Mouse (Mus musculus) adrenal gland, adult (tissue): ENCODE measurements at regions not wholly inside any gene's neighbourhood (a gene's known extent, or its start where the extent isn't known, plus 50 kb on each side); places are given as distances from the start of the nearest gene placed in this dataset.

ENCODE experiments used
- DNase-seq, 2 experiments: peaks; one replicate each; pipeline ENCODE4 v3.0.0; 2022 to 2023; ENCODE audit warnings: low spot score in 1 of 2; ENCODE audit not compliant: inconsistent age in 2 of 2

DNA sequence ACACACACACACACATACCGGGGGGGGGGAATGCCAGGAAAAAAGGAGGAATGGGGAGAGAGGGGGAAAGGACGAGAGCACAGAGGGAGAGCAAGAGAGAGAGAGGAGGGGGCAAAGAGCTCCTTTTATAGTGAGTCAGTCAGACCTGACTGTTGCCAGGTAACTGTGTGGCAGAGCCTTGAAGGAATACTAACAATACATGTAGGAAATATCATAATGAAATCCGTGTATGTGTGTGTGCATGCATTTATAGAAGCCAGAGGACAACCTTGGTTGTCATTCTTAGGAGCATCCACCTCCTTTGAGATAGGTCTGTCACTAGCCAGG lies 127.6 kb upstream of the Med14 start:
- no peak for DNase-seq

DNA sequence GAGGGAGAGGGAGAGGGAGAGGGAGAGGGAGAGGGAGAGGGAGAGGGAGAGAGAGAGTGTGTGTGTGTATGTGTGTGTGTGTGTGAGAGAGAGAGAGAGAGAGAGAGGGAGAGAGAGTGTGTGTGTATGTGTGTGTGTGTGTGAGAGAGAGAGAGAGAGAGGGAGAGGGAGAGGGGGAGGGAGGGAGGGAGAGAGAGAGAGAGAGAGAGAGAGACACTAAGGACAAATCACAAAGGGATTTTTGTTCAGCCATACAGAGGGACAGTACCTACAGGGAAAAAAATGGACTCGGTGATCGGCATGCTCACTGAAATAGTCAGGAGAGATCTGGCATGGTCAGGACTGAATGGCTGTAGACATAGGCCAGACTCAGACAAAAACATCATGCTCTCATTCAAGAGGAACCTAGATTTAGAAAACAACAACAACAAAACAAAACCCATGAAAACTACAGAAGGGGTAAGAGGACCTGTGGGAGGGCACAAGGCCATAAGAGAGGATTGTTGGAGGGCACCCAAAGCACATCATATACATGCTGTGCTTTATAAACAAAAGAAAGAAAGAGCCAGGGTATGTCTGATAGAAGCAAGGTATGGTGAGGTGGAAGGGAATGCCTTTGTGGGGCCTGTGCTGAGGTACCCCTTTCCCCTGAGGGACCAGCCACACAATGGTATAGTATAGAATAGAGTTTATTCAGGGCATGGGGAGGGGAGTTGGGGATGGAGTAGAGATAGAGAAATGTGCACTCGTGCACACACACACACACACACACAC lies 127.0 kb upstream of the Med14 start:
- no peak for DNase-seq

DNA sequence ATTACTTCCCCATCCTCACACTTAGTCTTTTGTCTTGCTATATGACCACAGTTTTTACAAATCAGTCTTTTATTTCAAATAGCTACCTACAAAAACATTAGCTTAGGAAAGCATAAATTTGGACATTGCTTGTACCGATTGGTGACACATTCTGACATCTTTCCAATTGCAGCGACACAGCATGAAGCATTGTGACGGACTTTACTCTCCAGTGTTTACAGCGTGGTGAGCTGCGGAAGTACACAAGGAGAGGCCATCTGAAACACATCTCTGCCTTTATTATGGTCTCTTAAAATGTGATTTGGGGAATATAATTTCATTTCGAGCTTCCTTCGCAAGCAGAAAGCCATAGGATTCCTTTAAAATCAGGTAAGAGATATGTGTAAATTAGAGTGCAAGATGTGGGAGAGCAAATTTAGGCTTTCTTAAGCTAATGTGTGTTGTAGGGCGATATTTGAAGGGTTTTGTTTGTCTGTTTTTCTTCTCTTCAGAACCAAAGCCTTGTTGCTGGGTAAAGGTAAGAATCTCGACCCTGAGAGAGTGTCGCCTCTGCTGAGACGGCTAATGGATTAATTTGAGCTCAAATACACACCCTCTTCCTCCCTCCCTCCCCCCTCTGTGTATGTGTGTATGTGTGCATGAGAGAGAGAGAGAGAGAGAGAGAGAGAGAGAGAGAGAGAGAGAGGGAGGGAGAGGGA lies 126.3 kb upstream of the Med14 start:
- DNase-seq: no peak

DNA sequence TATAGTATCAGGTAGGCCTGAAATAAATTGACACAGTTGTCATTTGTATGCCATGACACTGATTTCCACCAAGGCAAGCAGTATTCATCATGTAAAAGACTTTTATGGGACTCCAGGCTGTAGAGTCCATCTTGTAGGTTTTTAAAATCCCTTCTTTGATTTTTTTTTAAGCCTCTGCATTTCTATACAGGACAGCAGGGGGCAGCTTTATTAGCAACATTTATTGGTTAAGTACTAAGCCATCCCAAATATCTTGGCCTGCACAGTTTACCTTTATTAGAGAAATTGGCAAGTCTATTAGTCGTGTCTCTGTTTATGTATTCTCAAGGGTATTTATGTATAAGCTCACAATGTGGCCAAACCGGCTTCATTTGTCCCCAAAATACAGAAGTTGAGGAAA lies 125.6 kb upstream of the Med14 start:
- no peak for DNase-seq

DNA sequence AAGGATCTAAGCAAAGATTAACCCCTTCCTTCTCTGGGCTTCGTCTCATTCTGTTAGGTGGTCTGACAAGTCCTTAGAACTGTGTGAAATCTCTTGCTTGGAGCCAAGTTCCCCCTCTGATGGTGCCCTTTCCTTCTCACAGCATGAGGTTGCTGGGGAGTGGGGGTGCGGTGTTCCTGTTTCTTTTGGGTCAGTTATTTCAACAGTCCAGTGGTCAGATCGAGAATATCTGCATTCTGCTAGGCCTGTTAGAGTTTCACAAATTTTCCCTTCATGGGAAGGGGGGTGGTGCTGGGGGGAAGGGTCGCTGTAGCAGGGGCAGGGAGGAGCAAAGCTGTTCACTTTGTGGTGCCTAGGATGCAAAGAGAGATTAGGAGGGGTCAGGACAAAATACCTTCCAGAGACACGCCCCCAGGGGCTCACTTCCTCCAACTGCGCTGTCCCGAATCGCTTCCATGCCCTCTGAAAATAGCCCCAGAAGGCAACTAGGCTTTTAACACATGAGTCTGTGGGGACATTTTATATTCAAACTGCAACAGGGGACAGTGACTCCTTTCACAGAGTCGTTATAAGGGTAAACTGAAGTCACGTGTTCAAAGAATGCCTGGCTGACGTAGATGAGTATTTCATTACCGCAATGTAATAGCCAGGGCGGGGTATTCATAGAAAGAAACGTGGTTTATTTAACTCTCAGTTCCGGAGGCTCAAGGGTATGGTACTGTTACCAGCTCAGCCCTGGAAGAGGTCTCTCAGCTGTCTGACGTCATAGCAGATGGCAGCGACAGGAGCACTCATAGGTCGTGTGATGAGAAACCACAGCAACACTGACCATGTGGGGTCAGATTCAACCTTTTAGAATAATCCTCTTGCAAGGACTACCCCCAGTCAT lies 124.5 kb upstream of the Med14 start:
- peak; percentile 8 to 21 for DNase-seq

DNA sequence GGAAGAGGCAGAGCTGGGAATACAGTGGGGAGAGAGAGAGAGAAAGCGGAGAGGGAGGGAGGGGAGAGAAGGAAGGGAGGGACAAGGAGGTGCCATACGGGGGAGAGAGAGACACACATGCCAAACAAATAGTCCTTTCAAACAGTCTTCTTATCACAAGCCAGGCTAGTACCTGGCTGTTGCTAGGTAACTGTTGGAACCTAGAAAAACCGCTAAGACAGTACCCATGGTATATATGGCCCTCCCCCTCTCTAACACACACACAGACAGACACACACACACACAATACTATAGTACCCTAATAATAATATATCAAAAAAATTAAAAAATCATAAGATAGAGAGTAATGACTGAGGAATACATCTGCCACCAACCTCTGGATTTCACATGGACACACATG lies 117.4 kb upstream of the Med14 start:
- no peak for DNase-seq

GRCm38 (mm10) chrX:12877506-12877905 lies 115.6 kb upstream of the Med14 start:
- no peak for DNase-seq

- peak; percentile 73 to 89 for DNase-seq
These were observed 111.8 kb upstream of the Med14 start for GRCm38 (mm10) chrX:12873698-12874144.

- DNase-seq: no peak
These were observed 111.4 kb upstream of the Med14 start for GRCm38 (mm10) chrX:12873230-12873629.

- DNase-seq: peak in 1 of 2 experiments; percentile 43
These were observed 105.1 kb upstream of the Med14 start for GRCm38 (mm10) chrX:12866885-12867498.

GRCm38 (mm10) chrX:12866176-12866575 lies 104.3 kb upstream of the Med14 start:
- DNase-seq: no peak

- peak; percentile 11 to 22 for DNase-seq
These were observed 98.3 kb upstream of the Med14 start for GRCm38 (mm10) chrX:12860168-12860567.

- no peak for DNase-seq
These were observed 96.9 kb upstream of the Med14 start for GRCm38 (mm10) chrX:12858757-12859156.

GRCm38 (mm10) chrX:12857881-12858755 lies 96.2 kb upstream of the Med14 start:
- DNase-seq: peak; percentile 46 to 75

GRCm38 (mm10) chrX:12855425-12855824 lies 93.6 kb upstream of the Med14 start:
- no peak for DNase-seq

DNA sequence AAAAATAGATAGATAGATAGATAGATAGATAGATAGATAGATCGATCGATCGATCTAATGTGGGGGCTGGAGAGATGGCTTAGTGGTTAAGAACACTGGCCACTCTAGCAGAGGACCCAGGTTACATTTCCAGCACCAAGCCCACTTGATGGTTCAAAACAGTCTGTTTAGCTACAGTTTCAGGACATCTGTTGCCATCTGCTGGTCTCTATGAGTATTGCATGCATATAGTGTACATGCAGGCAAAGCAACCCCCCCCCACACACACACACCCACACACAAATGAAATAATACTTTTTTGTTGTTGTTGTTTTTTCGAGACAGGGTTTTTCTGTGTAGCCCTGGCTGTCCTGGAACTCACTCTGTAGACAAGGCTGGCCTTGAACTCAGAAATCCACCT lies 89.8 kb upstream of the Med14 start:
- peak in 1 of 2 experiments; percentile 66 for DNase-seq

DNA sequence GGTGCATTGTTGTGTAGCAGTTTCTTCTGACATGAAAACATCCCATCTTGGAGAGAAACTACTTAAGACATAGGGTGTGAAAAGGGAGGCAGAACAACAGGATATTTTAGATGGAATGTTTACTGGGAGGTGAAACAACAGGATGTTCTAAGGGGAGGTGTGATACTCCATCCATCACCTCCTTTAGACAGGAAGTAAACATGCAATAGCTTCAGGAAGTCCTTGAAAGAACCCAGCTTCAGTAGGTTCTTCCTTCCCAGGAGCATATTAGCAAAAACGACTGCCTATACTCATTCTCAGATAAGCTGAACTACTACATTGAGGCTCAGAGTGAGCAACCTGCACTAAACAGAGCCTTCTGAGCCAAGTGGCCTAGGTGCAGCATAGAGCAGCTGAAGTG lies 82.6 kb upstream of the Med14 start:
- DNase-seq: no peak

- no peak for DNase-seq
These were observed 79.1 kb upstream of the Med14 start for GRCm38 (mm10) chrX:12841021-12841325.

DNA sequence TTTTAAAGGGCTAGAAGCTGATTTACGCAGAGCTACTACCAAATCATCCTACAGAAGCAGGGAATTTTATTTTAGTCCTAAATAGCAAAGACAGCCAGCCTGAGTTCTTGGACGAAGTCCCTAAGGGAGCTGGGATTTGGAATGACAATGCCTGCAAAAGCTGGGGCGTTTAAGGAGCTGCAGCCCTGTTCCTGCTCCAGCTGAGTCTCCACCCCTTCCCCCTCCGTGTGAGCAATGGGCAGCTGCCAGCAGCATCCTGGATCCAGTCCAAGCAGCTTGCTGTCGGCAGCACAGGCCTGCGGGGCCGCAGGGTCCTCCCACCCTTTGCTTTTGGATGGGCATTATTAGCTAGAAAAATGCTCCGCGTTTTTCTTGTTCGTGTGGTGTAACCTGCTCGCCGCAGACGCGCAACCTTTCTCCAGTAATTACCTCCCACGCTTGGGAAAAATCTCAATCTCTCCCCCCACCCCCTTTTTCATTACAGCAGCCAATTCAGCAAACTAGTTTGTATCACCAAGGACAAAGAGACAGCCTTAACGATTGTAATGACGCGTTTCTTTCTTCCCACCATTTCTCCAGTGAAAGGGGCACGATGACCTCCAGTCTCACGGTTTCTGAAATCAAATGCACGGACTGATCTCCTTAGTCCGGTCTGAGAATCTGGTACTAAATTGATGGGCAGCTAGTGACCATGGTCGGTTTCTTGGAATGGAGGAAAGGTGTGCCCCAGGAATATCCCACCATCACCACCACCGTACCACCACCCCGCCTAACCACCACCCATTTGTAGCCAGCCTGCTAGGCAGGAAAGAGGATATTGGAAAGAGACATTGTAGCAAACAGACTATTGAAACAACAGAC lies 78.5 kb upstream of the Med14 start:
- peak; percentile 85 to 91 for DNase-seq
